Mouse (Mus musculus) hematopoietic multipotent progenitor cell, adult 10-12 weeks (in vitro differentiated cells): Measurements from ENCODE around the gene Rmdn2. TPM values are rescaled to one million over a fixed set of nuclear protein-coding genes. Genes with fewer than 3 reads are reported as not detected.

Source experiments
- polyA plus RNA-seq: library from polyadenylated mRNA; stranded (reverse); fragments of >175 nt; gene quantifications from 2 replicates; pipeline ENCODE4 v1.2.3, GENCODE M21; 2012; ENCODE audit warnings: low replicate concordance

Rmdn2 gene
- polyA plus RNA-seq = 2.1 and 6.4 TPM in 2 replicates

GRCm38 (mm10) chr17:79611545-79611944, at the start of gene Rmdn2:
Rmdn2 (plus strand) TSS chr17:79611863.

GRCm38 (mm10) chr17:79714931-79715637, 103.4 kb downstream of the Rmdn2 start, which contains the start of gene Cyp1b1:
Cyp1b1 (minus strand) TSS chr17:79715061.

Other genes starting within 250 kb of the Rmdn2 start
- 0.07 and 0.21 TPM in 2 replicates for gene Cyp1b1, start 103.2 kb downstream of the Rmdn2 start, polyA plus RNA-seq